Mouse (Mus musculus): ENCODE data around the gene Ifng. TPM values are rescaled to one million over a fixed set of nuclear protein-coding genes. Genes with fewer than 3 reads are reported as not detected.
"Not testable (repeated sequence)": the region's sequence is repeated elsewhere in the genome, so short reads cannot be mapped to it uniquely, and the experiment has no call there.

The Ifng gene
- polyA plus RNA-seq, 1 experiment from 2014 or later: not detected

GRCm38 (mm10) chr10:118451747-118452146 lies 10.9 kb downstream of the Ifng start:
- WGBS: 72% methylated on average over 2 of the region's 2 CpGs
- no peak overlapping the region for H3K9ac ChIP-seq (replicated peaks)
- no peak overlapping the region for H3K27ac ChIP-seq (replicated peaks)
- no peak overlapping the region for H3K4me2 ChIP-seq (replicated peaks)
- H3K27me3 ChIP-seq: no peaks in the 10 kb centered on the region
- H3K4me1 ChIP-seq: no peaks in the 10 kb centered on the region
- no peak for ATAC-seq (ENCODE audit: low FRiP score, low read depth)
- no peaks in the 10 kb centered on the region for H3K36me3 ChIP-seq
- no peaks in the 10 kb centered on the region for H3K9me3 ChIP-seq
- H3K4me3 ChIP-seq: no peak overlapping the region

- Histone ChIP-seq H3K9me3 (peaks cover 3% of the 10 kb centered on the region; the same call in 1 of the 2 replicates), H3K4me1 (no peaks in the 10 kb centered on the region), H3K27ac (replicated peaks) (no peak overlapping the region), H3K4me2 (replicated peaks) (no peak overlapping the region), H3K27me3 (no peaks in the 10 kb centered on the region), H3K36me3 (no peaks in the 10 kb centered on the region), H3K9ac (replicated peaks) (no peak overlapping the region), H3K4me3 (no peak overlapping the region)
- 87% methylated on average over 4 of the region's 4 CpGs for WGBS
- no peak for ATAC-seq (ENCODE audit: low FRiP score, low read depth)
Measured at GRCm38 (mm10) chr10:118458729-118459128, 17.9 kb downstream of the Ifng start.

DNA sequence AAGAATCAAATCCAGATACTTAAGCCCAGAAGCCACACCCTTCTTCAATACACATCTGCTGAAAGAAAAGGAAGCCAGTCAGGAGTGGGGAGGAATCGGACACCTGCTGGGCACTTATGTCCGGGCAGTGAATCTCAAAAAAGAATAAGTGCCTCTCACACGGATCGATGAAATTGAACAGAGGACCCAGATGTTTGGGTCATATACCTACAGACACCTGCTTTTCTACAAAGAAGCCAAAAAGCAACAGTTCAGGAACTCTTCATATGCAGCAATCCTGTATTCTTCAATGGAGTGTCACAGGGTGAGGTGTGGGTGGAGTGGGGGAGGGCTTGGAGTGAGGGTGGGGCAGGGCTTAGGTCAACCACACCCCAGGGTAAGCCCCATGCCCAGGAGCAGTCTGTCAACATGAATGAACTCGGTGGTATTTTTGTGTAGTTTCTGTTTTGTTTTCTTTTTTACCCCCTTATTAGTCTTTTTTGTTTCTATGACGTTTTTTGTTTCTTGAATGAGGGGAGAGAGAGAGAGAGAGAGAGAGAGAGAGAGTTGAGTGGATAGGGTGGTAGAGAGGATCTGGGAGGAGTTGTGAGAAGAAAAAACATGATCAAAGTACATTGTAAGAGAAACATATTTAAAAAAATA lies 20.4 kb downstream of the Ifng start:
- Histone ChIP-seq H3K36me3 (no peaks in the 10 kb centered on the region), H3K4me2 (replicated peaks) (no peak overlapping the region), H3K9me3 (peaks cover 3% of the 10 kb centered on the region; the same call in 1 of the 2 replicates), H3K27ac (replicated peaks) (no peak overlapping the region), H3K27me3 (no peaks in the 10 kb centered on the region), H3K4me3 (no peak overlapping the region), H3K4me1 (no peaks in the 10 kb centered on the region), H3K9ac (replicated peaks) (no peak overlapping the region)
- 58% methylated on average over 6 of the region's 6 CpGs for WGBS
- ATAC-seq (ENCODE audit: low FRiP score, low read depth): no peak

DNA sequence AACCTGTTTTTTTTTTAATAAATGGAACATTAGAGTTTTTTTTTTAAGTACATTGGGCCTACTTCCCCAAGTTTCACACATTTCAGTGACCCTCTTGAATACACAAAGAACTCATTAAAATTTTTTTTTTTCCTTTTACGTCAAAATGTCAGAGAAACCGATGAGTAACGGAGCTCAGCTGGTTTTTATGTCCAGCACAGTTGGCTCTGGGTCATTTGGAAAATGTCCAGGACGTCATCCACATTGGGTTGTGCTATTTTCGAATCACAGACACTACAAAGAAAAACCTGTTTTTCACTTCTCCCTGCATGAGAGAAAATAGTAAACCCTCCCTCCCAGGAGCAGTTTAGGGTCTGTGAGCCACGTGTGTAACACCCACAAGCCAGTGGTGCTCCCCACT lies 25.6 kb downstream of the Ifng start:
- H3K4me1 ChIP-seq: no peaks in the 10 kb centered on the region
- H3K36me3 ChIP-seq: no peaks in the 10 kb centered on the region
- no peak for ATAC-seq (ENCODE audit: low FRiP score, low read depth)
- H3K4me3 ChIP-seq: no peak overlapping the region
- H3K4me2 ChIP-seq (replicated peaks): no peak overlapping the region
- no peaks in the 10 kb centered on the region for H3K9me3 ChIP-seq
- 80% methylated on average over 6 of the region's 6 CpGs for WGBS
- H3K27me3 ChIP-seq: no peaks in the 10 kb centered on the region
- H3K9ac ChIP-seq (replicated peaks): no peak overlapping the region
- H3K27ac ChIP-seq (replicated peaks): no peak overlapping the region

- Histone ChIP-seq H3K4me2 (replicated peaks) (no peak overlapping the region), H3K9me3 (no peaks in the 10 kb centered on the region), H3K4me3 (no peak overlapping the region), H3K27me3 (no peaks in the 10 kb centered on the region), H3K36me3 (no peaks in the 10 kb centered on the region), H3K27ac (replicated peaks) (no peak overlapping the region), H3K9ac (replicated peaks) (no peak overlapping the region), H3K4me1 (no peaks in the 10 kb centered on the region)
- WGBS: 91% methylated on average over 3 of the region's 3 CpGs
- ATAC-seq (ENCODE audit: low FRiP score, low read depth): no peak
Measured at GRCm38 (mm10) chr10:118469047-118469446, 28.2 kb downstream of the Ifng start.

- no peak overlapping the region for H3K27ac ChIP-seq (replicated peaks)
- H3K4me3 ChIP-seq: no peak overlapping the region
- no peak for ATAC-seq (ENCODE audit: low FRiP score, low read depth)
- no peaks in the 10 kb centered on the region for H3K9me3 ChIP-seq
- H3K27me3 ChIP-seq: no peaks in the 10 kb centered on the region
- H3K36me3 ChIP-seq: no peaks in the 10 kb centered on the region
- no peak overlapping the region for H3K4me2 ChIP-seq (replicated peaks)
- 80% methylated on average over 13 of the region's 13 CpGs for WGBS
- H3K9ac ChIP-seq (replicated peaks): no peak overlapping the region
- no peaks in the 10 kb centered on the region for H3K4me1 ChIP-seq
Measured at GRCm38 (mm10) chr10:118470296-118470957, 29.6 kb downstream of the Ifng start.

DNA sequence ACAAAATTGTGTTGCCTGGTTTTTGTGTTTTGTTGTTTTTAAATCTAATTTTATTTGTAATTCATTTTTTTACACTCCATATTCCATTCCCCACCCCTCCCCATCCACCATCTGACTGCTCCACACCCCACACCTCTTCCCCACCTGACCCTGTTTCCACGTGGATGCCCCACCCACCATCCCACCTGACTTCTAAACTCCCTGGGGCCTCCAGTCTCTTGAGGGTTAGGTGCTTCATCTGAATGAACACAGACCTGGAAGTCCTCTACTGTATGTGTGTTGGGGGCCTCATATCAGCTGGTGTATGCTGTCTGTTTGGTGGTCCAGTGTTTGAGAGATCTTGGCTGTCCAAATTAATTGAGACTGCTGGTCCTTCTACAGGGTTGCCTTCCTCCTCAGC lies 32.0 kb downstream of the Ifng start:
- not testable (repeated sequence) for H3K4me2 ChIP-seq (replicated peaks); H3K9me3 ChIP-seq; ATAC-seq (ENCODE audit: low FRiP score, low read depth); H3K4me1 ChIP-seq; H3K27ac ChIP-seq (replicated peaks); H3K27me3 ChIP-seq; H3K36me3 ChIP-seq; H3K4me3 ChIP-seq; H3K9ac ChIP-seq (replicated peaks)
- WGBS: 68% methylated on average over 1 of the region's 1 CpGs

- Histone ChIP-seq H3K27ac (replicated peaks) (no peak overlapping the region), H3K4me3 (no peak overlapping the region), H3K36me3 (no peaks in the 10 kb centered on the region), H3K27me3 (no peaks in the 10 kb centered on the region), H3K9me3 (no peaks in the 10 kb centered on the region), H3K4me2 (replicated peaks) (no peak overlapping the region), H3K9ac (replicated peaks) (no peak overlapping the region), H3K4me1 (no peaks in the 10 kb centered on the region)
- no peak for ATAC-seq (ENCODE audit: low FRiP score, low read depth)
- 84% methylated on average over 2 of the region's 2 CpGs for WGBS
Measured at GRCm38 (mm10) chr10:118476696-118477095, 35.9 kb downstream of the Ifng start.

DNA sequence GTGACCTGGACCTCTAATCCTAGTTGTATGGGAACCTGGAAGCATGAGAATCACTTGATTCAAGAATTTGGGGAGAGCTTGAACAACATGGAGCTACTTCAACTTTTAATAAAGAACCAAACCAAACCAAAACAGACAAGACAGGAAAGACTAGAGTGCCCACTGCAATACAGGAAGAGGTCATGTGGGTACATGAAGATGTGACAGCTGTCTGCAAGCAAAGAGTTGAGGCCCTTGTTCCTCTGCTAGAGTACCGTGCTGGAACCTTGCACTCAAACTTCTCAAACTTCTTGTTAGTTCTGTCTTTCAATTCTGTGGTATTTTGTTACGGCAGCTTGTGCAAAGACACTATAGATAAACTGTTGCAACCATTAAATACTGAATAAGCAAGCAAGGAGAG lies 36.5 kb downstream of the Ifng start:
- H3K9me3 ChIP-seq: no peaks in the 10 kb centered on the region
- no peaks in the 10 kb centered on the region for H3K36me3 ChIP-seq
- no peak overlapping the region for H3K27ac ChIP-seq (replicated peaks)
- no peak overlapping the region for H3K4me2 ChIP-seq (replicated peaks)
- H3K4me1 ChIP-seq: no peaks in the 10 kb centered on the region
- no peak overlapping the region for H3K9ac ChIP-seq (replicated peaks)
- no peak for ATAC-seq (ENCODE audit: low FRiP score, low read depth)
- H3K4me3 ChIP-seq: no peak overlapping the region
- WGBS: 95% methylated on average over 2 of the region's 2 CpGs
- H3K27me3 ChIP-seq: no peaks in the 10 kb centered on the region

DNA sequence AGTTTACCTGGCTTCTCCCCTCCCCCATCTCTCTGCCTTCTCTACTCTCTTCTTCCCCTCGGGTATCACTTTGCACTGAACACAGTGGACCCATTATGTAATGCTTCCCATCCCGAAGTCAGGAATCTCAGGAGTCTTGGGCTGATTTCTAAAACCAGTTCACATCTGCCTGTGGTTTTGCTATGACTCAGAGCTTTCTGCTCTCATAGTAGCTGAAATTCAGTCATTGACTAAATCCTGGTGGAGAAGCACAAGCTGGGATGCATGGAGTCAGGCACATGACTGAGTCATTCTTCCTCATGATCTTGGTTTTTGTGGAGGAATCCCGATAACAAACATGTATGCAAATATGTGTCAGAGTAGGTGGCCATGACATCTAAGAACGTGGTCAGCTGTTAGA lies 38.4 kb downstream of the Ifng start:
- H3K36me3 ChIP-seq: no peaks in the 10 kb centered on the region
- ATAC-seq (ENCODE audit: low FRiP score, low read depth): no peak
- H3K9me3 ChIP-seq: no peaks in the 10 kb centered on the region
- no peaks in the 10 kb centered on the region for H3K4me1 ChIP-seq
- WGBS: 80% methylated on average over 4 of the region's 4 CpGs
- no peak overlapping the region for H3K9ac ChIP-seq (replicated peaks)
- no peak overlapping the region for H3K4me2 ChIP-seq (replicated peaks)
- no peak overlapping the region for H3K4me3 ChIP-seq
- H3K27me3 ChIP-seq: no peaks in the 10 kb centered on the region
- no peak overlapping the region for H3K27ac ChIP-seq (replicated peaks)

DNA sequence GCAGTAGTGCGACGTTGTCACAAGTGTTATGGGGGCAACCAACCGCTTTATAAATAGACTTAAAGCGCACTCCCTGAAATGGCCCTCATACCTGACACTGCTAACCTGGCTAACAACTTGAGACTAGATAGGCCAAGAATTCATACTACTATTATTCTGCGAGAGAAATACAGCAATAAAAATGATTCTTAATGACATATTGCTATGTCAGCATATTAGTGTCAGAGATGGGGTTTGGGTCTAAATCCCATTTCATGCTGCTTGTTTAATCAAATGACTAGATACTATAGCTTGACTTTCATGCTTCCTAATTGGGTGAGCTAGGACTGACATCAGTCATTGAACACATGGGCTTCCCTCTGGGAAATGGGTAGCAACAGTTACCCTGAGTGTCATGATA lies 39.3 kb downstream of the Ifng start:
- no peaks in the 10 kb centered on the region for H3K9me3 ChIP-seq
- H3K27me3 ChIP-seq: no peaks in the 10 kb centered on the region
- H3K4me1 ChIP-seq: no peaks in the 10 kb centered on the region
- no peak overlapping the region for H3K9ac ChIP-seq (replicated peaks)
- ATAC-seq (ENCODE audit: low FRiP score, low read depth): no peak
- H3K36me3 ChIP-seq: no peaks in the 10 kb centered on the region
- WGBS: 97% methylated on average over 5 of the region's 5 CpGs
- no peak overlapping the region for H3K4me2 ChIP-seq (replicated peaks)
- H3K27ac ChIP-seq (replicated peaks): no peak overlapping the region
- H3K4me3 ChIP-seq: no peak overlapping the region

DNA sequence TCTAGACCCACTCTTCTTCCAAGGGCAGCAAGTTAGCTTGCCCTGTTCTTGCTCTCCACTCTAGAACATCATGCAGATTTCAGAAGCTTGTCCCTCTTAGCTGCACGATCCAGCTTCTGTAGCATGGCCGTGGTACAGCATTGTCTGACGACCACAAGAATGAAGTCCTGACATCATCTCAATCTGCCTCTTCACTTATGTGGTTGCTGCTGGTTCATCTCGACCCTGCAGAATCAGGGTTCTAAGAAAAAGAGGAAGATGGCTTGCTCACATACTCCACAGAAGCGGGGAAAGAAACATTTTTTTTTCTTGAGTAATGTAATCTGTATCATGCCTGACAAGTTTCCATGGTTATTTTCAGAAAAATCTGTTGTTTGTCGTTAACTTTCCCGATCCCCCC lies 39.9 kb downstream of the Ifng start:
- Histone ChIP-seq H3K4me3 (no peak overlapping the region), H3K9me3 (no peaks in the 10 kb centered on the region), H3K4me2 (replicated peaks) (no peak overlapping the region), H3K27ac (replicated peaks) (no peak overlapping the region), H3K4me1 (no peaks in the 10 kb centered on the region), H3K36me3 (no peaks in the 10 kb centered on the region), H3K9ac (replicated peaks) (no peak overlapping the region), H3K27me3 (no peaks in the 10 kb centered on the region)
- ATAC-seq (ENCODE audit: low FRiP score, low read depth): no peak
- 92% methylated on average over 7 of the region's 7 CpGs for WGBS

- Histone ChIP-seq H3K4me2 (replicated peaks) (no peak overlapping the region), H3K9ac (replicated peaks) (no peak overlapping the region), H3K27ac (replicated peaks) (no peak overlapping the region), H3K9me3 (no peaks in the 10 kb centered on the region), H3K27me3 (no peaks in the 10 kb centered on the region), H3K4me1 (no peaks in the 10 kb centered on the region), H3K36me3 (no peaks in the 10 kb centered on the region), H3K4me3 (no peak overlapping the region)
- WGBS: 72% methylated on average over 1 of the region's 1 CpGs
- ATAC-seq (ENCODE audit: low FRiP score, low read depth): no peak
Measured at GRCm38 (mm10) chr10:118494109-118494508, 53.3 kb downstream of the Ifng start.

Measured in midbrain, embryonic 12.5 days (tissue).